Mouse (Mus musculus): ENCODE measurements around the gene Auts2.

- TF ChIP-seq CTCF (IDR thresholded peaks at IDR 0.05; ENCODE audit: low read depth, low read length) (no peak), POLR2A (IDR thresholded peaks at IDR 0.05; ENCODE audit: borderline replicate concordance, low read depth, low read length) (no peak)
These were observed 825.7 kb downstream of the Auts2 start for GRCm38 (mm10) chr5:131717359-131717965.

All from bone marrow macrophage, adult 2 months (primary cell).